Mouse (Mus musculus): ENCODE results near the gene Gm49388.
"Not testable (repeated sequence)": the region's sequence is repeated elsewhere in the genome, so short reads cannot be mapped to it uniquely, and the experiment has no call there.

Gene Gm49388

DNA sequence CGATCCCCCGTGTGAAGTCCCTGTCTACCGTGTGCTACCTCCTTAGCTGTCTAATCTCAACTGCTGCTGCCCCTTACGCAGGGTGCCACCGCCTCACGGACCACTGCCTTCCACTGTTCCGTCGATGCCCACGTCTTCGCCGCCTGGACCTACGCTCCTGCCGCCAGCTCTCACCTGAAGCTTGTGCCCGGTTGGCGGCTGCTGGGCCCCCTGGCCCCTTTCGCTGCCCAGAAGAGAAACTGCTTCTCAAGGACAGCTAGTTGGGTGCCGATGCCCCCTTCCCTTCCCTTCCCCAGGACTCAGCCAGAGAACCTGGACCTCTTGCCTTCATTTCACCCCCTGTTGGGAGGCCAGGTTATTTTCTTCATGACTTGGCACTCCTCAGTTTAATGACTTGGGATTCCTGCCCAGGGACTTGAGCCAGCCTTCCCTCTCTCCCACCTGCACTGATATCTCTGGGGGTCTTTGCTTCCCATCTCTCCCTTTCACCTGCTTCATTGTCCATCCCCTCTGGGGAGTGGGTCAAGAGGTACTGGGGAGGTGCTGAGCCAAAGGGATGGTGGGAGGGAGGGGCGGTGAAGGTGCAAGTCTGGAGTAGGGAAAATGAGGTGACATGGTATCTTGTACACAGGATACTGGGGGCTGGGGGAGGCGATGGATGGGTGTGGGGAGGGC, 17.6 kb upstream of the Gm49388 start:
- in situ Hi-C loops (cut with MseI, MboI) = no loop called here

DNA sequence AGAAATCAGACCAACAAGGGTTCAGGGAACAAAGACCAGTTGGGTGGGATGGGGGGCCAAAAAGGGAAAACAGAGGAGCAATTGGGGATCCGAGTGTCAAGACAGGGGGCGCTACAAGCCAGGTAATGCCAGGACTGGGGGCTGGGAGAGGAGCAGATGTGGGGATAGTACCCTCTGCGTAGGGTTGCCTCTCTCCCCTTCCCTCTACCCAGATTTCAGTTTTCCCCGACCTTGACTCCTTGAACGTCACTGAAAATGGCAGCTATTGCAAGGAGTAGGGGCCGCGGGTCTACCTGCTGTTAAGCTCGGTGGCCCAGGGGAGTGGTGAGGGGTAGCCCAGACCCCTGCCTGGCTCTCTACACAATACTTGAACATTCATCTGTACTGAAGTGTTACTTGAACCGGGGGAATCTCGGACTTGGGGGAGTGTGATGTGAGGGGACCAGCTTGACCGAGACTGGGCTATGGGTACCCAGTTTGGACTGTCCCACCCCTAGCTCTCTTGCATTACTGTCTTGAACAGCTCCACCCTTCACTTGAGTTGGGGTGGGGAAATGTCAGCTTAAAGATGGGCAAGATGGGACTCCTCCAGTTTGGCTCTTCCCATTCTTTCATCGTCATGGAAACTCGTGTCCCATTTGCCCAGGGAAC, 16.9 kb upstream of the Gm49388 start:
- in situ Hi-C loops (cut with MseI, MboI) = no loop called here

DNA sequence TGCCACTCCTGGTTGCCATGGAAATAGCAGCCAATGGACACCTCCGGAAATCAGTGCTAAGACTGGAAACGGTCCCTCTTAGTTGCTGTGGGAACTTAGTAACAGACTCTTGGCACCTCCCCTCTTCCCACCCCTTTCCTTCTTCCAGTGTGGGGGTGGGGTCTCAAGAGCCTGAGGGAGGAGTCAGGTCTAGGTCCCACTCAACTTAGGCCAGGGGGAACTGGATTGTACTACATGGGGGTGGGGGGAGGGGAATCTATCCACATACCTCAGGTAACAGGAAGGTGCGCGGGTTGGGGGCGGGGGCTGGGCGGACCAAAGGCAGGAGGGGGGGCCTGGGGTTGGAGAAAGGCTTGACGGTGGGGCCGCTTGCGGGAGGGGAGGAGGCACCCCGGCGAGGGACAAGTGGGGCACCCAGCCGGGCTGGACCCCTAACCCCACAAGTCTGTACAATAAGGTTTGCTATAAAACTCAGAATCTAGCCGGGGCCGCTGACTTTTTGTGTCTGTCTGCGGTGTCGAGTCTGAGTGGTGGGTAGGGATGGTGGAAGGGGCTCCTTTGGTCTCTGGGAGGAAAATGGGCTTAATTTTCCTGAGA, 16.3 kb upstream of the Gm49388 start:
- in situ Hi-C loops (cut with MseI, MboI) = no loop called here

DNA sequence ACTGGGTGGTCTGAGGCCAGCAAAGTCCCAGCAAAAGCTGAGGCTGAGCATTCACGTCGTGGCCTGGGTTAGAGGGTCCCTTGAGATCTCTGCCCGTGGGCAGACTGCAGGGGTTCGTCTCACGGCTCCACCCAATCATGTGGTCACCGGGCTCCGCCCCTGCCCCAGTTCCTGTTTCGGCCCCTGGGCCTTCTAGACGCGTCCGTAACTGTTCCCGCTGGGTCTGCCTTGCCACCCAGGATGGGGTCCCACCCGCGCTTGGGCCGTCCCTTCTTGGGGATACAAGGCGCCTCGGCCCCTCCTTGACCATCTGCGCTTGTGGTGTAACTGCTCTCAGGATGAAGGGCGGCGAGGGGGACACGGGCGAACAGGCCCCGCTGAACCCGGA, 15.8 kb upstream of the Gm49388 start, which contains the start of gene Orai3:
Orai3 (plus strand) TSS at position 165 of the 388 bp plus-strand sequence.
- in situ Hi-C loops (cut with MseI, MboI) = no loop called here

DNA sequence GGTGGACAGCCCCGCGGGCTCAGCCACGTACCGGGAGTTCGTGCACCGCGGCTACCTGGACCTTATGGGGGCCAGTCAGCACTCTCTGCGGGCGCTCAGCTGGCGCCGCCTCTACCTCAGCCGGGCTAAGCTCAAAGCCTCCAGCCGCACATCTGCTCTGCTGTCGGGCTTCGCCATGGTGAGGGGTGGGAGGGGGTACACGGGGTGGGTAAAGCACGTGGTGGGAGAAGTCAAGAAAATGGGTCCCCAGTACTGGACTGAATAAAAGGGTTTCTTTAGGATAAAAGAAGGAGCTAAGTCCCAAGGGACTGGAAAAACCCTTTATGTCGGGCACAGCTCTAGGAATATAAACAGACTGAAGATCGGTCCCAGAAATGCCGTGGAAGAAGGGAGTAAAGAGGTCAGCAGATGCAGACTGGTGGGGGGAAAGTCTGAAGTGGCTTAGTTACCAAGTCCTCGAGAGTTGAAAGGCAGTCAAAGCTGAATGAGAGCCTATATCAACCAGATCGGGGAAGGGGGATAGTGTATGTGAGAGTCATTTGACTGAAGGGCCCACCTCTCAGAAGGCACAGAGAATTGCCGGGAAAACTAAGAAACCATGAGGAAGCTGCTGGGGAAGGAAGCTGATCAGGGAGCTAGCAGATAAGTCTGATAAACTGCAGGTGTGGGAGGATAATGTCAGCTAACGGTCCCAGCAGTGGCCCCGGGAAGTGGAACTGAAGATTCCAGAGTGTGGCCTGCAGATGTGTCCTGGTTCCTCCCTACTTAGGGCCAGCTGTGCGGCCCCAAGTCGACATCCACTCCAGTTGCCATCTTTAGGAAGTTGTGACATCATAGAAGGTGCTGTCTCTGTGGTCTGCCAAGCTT, 15.1 kb upstream of the Gm49388 start:
- in situ Hi-C loops (cut with MseI, MboI) = no loop called here

DNA sequence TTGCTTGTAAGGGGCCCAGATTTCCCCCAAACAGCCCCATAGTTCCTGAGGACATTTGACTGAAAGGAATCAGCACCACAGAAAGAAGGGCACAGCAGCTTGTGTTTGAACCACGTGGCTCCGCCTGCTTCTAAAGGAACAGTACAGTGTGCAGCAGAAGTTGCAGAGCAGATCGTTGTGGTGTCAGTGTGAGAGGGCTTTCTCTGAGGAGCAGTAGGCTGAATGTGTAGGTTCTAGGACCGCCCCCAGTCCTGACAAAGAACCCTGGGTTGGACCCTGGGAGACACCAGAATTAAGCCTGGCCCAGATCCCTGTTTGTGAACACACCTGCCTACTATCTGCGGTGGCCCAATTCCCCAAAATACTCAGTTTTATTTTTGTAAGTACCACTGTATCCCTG, 14.1 kb upstream of the Gm49388 start:
- in situ Hi-C loops (cut with MseI, MboI) = no loop called here

DNA sequence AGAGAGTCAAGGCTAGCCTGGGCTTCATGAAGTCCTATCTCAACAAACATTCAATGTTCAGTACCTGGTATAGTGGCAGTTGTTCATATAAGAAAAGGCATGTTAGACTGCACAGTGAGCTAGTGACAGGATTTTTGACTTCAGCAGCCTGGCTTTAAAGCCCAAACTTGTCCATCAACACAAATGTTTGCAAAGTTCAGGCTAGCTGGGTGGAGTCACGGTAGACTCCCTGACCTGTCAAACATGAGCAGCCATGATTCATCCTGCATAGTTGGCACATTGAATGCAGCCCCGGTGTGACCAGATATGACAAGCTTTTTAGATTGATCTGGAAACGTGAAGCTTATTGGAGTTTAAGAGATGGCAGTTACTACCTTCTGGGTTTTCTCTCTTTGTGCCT, 13.3 kb upstream of the Gm49388 start:
- in situ Hi-C loops (cut with MseI, MboI) = no loop called here

DNA sequence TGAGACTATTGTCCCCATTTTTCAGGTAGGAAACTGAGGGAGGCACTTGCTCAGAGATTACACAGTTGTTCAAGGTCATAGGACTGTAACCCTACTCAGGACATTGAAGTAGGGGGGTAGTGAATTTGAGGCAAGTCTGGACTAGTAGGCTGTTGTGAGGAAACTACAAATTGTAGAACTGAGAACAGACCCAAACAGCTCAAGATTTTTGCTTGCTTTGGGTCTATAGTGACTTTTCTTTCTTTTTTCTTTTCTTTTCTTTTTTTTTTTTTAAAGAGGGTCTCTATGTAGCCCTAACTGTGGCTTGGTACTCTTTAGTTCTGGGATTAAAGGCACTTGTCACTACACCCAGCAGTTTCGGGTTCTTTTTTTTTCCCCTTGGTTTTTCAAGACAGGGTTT, 12.9 kb upstream of the Gm49388 start:
- in situ Hi-C loops (cut with MseI, MboI) = no loop called here

DNA sequence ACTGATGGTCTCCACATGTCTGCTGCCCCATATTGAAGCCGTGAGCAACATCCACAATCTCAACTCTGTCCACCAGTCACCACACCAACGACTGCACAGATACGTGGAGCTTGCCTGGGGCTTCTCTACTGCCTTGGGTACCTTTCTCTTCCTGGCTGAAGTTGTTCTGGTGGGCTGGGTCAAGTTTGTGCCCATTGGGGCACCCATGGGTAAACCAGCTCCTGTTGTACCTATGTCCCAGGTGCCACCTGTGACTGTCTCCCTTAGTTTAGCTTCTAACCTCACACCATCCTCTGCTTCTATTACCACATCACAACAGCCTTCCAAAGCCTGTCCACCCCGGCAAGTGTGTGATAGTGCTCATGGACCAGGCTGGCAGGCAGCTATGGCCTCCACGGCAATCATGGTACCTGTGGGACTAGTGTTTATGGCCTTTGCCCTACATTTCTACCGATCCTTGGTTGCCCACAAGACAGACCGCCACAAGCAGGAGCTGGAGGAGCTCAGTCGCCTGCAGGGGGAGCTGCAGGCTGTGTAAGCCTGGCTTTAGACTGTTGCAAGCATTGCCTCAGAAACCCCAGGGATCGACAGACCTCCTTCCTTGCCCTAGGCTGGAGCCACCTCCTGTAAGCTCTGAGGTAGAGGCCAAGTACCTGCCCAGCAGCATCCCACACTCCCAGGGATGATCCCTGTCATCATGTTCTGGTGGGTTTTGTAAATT, 11.6 kb upstream of the Gm49388 start:
- in situ Hi-C loops (cut with MseI, MboI) = no loop called here

DNA sequence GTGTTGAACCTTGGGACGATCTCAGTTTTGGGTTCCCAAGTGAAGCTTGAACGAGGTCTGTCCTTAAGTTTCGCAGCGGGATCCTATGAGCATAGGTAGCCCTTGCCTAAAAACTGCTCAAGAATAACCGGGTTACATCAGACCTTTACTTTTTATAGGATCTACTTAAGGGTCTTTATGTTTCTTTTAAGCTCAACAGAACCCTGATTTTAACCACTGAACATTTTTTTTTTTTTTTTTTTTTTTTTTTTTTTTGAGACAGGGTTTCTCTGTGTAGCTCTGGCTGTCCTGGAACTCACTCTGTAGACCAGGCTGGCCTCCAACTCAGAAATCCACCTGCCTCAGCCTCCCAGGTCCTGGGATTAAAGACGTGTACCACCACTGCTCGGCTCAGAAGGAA, 9.6 kb upstream of the Gm49388 start:
- in situ Hi-C loops (cut with MseI, MboI) = not testable (repeated sequence)

DNA sequence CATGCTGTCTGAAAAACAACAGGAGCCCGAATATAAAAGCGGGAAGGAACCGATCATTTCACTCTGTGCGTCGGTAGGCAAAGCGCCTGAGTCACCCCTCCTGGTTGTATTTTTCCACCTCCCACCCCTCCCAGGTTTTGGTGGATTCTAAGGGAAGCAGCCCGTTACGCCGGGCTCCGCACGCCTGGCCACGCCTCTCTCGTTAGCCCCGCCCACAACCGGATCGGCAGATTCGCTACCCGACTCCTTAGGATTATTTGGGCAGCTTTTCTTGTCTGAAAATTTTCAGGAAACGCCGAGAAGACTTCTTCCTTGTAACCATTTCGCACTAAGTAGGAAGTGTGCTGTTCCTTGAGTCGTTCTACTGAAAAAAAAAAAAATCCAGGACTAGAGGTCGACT, 9.0 kb upstream of the Gm49388 start, which contains the start of gene Setd1a:
Setd1a (plus strand) TSS at position 245 of the 400 bp plus-strand sequence.
- in situ Hi-C loops (cut with MseI, MboI) = no loop called here

DNA sequence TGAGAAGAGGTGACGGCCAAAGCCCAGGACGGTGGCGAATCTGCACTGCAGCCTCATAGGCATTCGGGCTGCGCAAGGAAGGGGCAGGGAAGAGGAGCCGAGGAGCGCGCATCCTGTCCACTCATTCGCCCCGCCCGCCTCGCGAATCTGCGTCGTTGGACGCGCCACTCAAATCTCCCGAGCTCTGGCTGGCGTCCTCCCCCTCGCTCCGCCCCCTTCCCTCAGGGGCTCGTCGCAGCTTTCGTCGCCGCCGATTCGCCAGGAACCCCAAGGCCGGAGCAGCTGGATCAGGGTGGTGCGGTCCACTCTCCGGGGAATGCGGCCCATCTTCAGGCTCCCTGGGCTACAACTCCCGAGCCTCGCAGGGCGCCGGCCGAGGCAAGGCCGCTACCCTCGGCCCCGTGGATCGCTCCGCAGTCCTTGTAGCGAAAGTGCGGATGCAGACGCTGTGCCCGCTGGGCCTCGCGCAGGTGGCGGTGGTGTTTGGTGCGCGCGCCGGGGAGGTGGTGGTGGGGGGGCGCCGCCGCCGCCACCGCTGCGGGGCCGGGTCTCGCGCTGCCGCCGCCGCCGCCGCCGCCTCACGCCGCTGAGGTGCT, 8.4 kb upstream of the Gm49388 start:
- in situ Hi-C loops (cut with MseI, MboI) = no loop called here

DNA sequence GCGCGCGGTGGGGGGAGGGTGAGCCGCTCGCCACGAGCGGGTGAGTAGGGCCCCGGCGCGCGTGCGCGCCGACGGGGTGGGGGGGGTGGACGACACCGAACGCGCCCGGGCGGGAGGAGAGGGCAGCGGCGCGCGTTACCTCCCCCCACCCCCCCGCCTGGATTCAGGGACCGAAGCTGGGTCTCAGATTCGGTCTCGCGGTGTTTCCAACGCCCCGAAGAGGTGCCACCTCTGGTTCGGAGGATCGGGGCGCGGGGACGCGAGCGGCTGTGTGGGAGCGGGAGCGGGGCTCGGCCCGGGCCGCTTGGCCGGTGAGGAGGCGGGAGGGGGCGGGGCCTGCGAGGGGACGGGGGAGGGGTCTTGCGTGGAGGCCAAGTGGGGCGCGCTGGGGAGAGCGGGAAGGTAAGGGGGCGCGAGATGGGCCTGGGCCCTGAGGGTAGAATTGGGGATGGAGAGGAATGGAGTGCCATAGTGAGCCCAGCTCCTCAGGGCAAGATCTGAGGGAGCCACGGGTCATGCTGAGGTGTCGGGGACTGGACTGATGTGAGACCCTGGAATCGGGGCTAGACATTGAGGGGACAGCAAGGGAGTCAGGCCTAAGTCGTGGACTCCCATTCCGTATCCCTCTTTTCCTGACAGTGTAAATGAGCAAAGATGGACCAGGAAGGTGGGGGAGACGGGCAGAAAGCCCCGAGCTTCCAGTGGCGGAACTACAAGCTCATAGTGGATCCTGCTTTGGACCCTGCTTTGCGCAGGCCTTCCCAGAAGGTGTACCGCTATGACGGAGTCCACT, 7.7 kb upstream of the Gm49388 start:
- in situ Hi-C loops (cut with MseI, MboI) = no loop called here

DNA sequence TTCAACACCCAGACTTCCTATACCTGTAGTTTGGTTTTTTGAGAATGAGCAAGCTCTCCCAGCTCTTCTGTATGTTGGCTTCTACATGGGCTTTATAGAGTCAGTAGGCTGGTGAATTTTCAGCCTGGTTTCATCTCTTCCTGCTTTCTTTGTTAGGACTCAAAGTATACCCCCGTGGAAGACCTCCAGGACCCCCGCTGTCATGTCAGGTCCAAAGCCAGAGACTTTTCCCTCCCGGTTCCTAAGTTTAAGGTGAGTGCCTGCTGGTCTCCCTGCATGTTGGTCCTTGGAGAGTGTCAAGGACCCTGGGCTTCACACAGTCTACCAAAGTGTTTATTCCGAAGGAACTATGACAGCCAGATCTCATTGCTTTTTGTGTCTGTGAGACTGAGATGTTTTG, 7.1 kb upstream of the Gm49388 start:
- in situ Hi-C loops (cut with MseI, MboI) = no loop called here

DNA sequence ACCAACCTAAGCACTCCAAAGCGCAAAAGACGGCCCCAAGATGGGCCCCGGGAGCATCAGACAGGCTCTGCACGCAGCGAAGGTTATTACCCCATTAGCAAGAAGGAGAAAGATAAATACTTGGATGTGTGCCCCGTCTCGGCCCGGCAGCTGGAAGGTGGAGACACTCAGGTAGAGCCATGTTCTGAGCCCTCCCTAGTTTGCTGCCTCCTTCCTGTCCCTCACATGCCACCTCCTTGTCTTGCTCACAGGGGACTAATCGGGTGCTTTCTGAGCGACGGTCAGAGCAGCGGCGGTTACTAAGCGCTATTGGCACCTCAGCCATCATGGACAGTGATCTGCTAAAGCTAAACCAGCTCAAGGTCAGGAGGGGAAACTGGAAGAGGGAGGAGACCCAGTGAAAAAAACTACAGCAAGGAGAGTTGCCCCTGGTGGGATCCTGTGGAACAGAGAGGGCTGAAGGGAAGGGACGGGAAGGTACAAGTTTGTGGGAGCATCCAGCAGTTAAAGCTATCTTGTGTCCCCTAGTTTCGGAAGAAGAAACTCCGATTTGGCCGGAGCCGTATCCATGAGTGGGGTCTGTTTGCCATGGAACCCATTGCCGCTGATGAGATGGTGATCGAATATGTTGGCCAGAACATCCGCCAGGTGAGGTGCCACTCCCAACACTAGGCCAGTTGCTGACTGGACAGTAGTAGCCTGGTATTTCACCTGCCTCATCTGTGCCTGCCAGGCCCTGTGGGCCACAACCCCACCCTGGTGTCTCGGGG, 11.9 kb downstream of the Gm49388 start:
- in situ Hi-C loops (cut with MseI, MboI) = no loop called here

DNA sequence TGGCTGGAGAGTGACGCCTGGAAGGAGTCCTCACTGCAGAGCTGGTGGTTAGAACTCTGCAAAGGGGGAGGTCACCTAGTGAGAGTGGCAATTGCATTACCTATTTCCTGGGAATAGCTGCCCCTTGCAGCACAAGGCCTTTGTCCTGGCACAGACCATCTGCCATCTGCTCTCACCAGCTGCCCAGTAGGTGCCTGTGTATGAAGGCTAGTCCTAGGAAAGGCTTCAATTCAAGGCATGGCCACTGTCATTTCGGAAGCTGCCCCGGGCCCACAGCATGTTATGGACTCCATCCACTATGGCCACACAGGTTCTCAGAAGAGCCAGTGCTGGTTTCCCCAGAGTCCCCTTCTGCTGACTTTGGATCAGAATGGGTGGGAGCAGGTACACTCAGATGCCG, 13.2 kb downstream of the Gm49388 start:
- in situ Hi-C loops (cut with MseI, MboI) = no loop called here

DNA sequence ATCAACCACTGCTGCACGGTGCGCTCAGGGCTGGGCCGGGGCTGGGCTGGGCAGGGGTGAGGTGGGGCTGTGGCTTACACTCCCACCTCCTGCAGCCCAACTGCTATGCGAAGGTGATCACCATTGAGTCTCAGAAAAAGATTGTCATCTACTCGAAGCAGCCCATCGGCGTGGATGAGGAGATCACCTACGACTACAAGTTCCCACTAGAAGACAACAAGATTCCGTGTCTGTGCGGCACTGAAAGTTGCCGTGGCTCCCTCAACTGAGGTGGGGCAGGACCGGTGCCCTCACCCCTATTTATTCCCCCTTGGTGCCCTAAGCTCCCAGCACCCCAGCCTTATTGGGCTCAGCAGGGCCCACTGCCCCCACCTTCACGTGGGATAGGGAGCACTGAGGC, 13.8 kb downstream of the Gm49388 start:
- in situ Hi-C loops (cut with MseI, MboI) = no loop called here

DNA sequence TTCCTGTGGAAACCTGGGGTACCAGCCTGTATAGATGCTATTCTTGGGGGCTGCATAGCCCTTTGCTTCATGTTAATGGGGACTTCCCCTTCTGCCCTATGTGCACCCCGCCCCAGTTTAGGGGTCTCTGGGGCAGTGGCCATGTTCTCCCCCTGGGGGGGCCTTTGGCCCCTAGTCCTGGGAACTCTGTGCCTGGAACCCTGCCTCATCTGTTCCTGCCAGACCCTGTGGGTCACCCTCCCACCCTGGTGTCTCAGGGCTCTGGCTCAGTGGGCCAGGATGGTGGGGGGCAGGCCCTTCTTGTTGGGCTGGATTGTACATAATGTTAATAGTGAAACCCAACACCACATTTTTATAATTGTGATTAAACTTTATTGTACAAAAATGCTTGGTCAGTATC, 14.3 kb downstream of the Gm49388 start:
- in situ Hi-C loops (cut with MseI, MboI) = no loop called here

DNA sequence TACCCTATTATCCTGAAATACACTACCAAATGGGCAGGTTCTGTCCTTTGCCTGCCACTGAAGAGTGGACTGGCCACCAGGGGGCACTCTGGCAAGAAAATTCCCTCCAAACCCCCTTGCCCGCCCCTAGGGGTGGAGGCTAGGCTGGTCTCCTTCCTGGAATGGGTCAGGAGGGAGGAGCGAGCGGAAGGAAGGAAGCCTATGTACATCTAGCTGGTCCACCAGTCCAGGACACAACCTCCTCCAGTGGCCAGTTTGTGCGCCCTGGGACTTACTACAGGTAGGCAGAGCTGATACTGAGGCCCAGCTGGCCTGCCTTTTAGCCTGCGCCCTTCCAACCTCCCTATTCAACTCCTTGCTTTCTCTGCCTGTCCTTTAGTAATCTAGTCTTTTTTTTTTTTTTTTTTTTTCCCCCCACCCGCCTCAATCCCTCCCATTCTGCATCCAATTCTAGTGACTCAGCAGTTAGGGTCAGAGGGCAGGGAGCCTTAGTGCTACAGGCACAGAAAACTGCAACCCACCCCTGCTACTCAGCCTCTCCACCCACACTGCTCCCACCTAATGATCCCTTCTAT, 15.1 kb downstream of the Gm49388 start, which contains the start of gene Hsd3b7:
Hsd3b7 (plus strand) TSS at position 170 of the 575 bp plus-strand sequence.
- in situ Hi-C loops (cut with MseI, MboI) = no loop called here

Measured in mouse trophoblast stem cell (cell line).